Mouse (Mus musculus) B cell, adult 67 days (primary cell): ENCODE measurements around the gene Mrtfa. TPM values are rescaled to one million over a fixed set of nuclear protein-coding genes. Genes with fewer than 3 reads are reported as not detected.

Source experiments
- total RNA-seq, 2 experiments: library from RNA; stranded (reverse); gene quantifications; 4 replicates each; pipeline ENCODE4 v1.2.4; 2023

Gene Mrtfa
- total RNA-seq = 100 to 1,000 TPM; 138 to 144 TPM

DNA sequence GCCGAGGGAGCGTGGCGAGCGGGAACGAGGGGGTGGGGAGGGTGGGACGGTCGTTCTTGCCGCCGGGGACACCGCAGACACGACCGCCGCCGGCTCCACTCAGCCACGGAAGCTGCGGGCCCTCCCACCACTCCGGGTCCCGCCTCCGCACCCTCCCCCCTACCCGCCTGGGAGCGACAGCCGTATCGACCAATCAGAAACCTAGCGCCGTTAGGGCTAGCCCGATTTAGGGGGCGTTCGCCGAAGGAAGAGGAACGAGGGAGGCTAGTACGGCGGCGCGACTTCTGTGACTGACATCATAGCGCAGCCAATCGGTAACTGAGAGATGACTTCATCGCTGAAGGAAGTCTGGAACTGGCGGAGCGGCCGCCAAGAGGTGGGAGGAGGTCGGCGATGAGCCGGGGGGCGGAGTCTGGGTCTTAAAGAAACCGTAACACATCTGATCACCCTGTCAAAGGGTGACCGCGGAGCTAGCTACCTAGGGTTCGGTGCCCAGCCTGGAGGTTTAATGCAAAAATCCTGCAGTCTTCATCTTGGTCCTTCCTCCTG is at the start of gene Mrtfa:
Gene Mrtfa, minus strand, starts transcription at position 128 of the 549 bp plus-strand sequence.

DNA sequence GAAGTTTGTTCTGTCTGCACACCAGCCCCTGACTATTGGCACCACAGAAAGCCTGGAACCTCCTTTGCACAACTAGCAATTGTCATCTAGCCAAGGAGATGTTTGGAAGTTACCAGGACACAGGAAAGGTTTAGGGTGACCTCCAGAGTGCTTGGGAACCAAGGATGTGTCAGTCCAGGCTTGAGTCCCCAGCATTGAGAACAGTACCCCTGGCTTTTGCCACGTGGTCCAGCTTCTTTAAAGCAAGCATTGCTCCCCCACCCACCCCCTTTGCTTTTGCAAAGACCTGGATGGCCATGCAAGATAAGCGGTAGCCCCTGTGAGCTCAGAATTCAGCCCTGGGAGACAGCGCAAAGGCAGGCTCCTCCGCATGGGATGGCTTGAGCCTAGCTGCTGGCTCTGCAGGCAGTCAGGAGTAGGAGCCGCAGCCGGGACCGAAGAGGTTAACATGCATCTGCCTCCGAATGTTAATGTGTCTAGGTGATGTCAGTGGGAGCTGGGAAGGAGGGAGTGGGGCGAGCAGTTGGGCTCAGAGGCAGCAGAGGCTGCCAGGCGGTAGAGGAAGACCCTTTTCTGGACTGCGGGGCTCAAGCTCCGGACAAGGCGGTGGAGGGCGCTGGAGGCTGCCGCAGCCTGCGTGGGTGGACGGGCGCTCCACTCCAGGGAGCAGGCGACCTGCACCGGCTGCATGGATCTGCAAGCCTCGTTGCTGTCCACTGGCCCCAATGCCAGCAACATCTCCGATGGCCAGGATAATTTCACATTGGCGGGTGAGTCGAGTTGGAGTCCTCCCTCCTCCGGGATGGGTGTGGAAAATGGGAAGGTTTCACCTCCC is 44.7 kb upstream of the Mrtfa start, which contains the start of gene Mchr1:
Gene Mchr1, plus strand, starts transcription at position 414 of the 835 bp plus-strand sequence.

DNA sequence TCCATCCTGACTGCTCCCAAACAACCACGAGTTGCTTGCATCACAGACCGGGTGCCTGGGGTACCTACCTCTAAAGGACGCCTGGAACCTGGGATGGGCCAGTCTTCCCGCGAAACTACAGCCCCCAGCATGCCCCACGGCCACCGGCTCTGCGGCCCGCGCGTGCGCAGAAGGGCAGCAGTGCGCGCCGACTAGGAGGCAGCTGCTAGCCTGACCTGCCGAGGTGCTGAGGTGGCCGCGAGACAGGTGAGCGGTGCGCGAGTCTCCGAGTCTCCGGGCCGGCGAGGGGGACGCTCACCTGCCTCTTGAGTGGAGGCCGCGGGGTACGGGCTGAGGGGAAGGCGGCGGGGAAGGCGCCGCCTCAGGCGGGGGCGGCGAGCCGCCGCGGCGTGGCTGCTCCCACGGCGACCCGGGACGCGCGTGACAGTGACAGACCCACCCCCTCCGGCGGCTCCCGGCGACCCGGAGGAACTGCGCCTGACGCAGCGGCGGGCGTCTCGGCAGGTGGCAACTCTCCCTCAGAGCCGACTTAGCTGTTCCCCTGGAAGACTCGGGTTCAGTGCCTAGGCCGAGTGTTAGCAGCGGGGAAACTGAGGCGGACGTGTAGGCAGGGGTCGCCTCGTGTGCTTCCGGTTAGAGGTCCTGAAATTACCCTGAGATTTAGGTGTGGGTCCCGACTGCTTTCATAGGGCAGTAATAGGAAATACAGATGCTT is 212.8 kb downstream of the Mrtfa start, which contains the start of gene Sgsm3:
Gene Sgsm3, plus strand, starts transcription at position 146 of the 715 bp plus-strand sequence.

Other genes with a start within 250 kb of the Mrtfa start
- 10 to 100 TPM; 54.5 to 58.7 TPM for gene Adsl, start 242.3 kb downstream of the Mrtfa start, total RNA-seq
- 10 to 100 TPM; 16.3 to 18.6 TPM for gene Sgsm3, start 213.0 kb downstream of the Mrtfa start, total RNA-seq
- not detected for gene Mchr1, start 44.7 kb upstream of the Mrtfa start, total RNA-seq
- gene Slc25a17, start 170.1 kb upstream of the Mrtfa start, total RNA-seq = 10 to 100 TPM; 35.9 to 36.0 TPM
- gene St13, start 209.3 kb upstream of the Mrtfa start, total RNA-seq = 100 to 1,000 TPM; 100 to 108 TPM
- 10 to 100 TPM; 18.2 to 22.6 TPM for gene Xpnpep3, start 209.4 kb upstream of the Mrtfa start, total RNA-seq
- not detected for gene Dnajb7, start 217.5 kb upstream of the Mrtfa start, total RNA-seq